16 mouse cellular contexts compared by ENCODE assay signal in the genomic region with DNA sequence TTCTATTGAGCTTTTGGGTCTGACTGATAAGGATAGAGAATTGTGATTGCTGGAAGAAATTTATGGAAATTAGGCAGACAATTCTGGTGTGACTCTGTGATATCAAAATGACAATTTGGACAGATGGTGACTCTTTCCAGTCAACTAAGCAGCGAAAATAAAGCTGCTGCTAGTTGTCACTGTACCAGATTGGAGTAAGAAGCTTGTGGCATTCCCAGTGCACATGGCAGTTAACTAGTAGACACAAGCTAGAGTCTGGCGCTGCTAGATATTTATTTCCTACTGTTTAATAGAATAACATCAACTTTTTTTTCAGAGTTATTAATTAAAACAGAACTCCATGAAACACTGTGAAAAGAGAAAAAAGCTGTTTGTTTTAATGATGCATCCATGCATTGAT.
DNase-seq lines count a peak whose midpoint lies in the region.
"Had no signal": no experiment of that assay in that cellular context is flagged by ENCODE, and none has a peak within 500 bp of the region (broad histone marks: within the 10 kb centered on the region; RNA-seq: fewer than 3 reads in every experiment).

No protein-coding gene starts in this region.

- intact Hi-C loops in left cerebral cortex, postnatal 4 days (cut with DNase I): no loop called here
- intact Hi-C loops in gastrocnemius, postnatal 36 days (cut with DNase I): no loop called here

- peak; percentile 40 to 48 for DNase-seq in cerebellum, postnatal 10 days
- DNase-seq in cerebellum, adult 9-11 months: no peak
- peak; percentile 1 for DNase-seq in left cerebral cortex, postnatal 4 days
- DNase-seq in left cerebral cortex, adult 9 months (ENCODE audit: low spot score in 2 of 2): no peak
- peak; percentile 36 for DNase-seq in layer of hippocampus, adult 9-10 months (ENCODE audit: low spot score)
- peak; percentile 4 for DNase-seq in telencephalon, adult 2 months (ENCODE audit: low read depth, low spot score)
- no peak for DNase-seq in gastrocnemius, postnatal 10 days
- DNase-seq in gastrocnemius, postnatal 36 days: no peak
- DNase-seq: adrenal gland, adult 8-10 months; cerebellum, adult 11-12 months; heart, postnatal 10 days; kidney, adult 2 months; kidney, postnatal 10 days; liver, postnatal 0 days; lung, postnatal 14 days; thymus, postnatal 36 days had no signal

Comparison
In these comparisons a context has a peak if more than half of its experiments do, and no peak if none do; other contexts are left out.
1. DNase-seq: peak in cerebellum, postnatal 10 days (2 of 2), left cerebral cortex, postnatal 4 days (single experiment), layer of hippocampus, adult 9-10 months (single experiment) and telencephalon, adult 2 months (single experiment); none in cerebellum, adult 9-11 months (single experiment), left cerebral cortex, adult 9 months (0 of 2), gastrocnemius, postnatal 10 days (single experiment) and gastrocnemius, postnatal 36 days (0 of 2).